Mouse (Mus musculus) liver, embryonic 16.5 days (tissue): ENCODE results near the gene Wfdc16. TPM values are rescaled to one million over a fixed set of nuclear protein-coding genes. Genes with fewer than 3 reads are reported as not detected.

ENCODE experiments used
- polyA plus RNA-seq: library from polyadenylated mRNA; unstranded; fragments of >200 nt; fragmentation: Nextera tagmentation; extraction: Ambion mirVana; gene quantifications from 2 replicates; pipeline ENCODE4 v1.2.1, GENCODE M21; 2015

Gene Wfdc16
- polyA plus RNA-seq, 1 experiment from 2014 or later: not detected

Other genes with a start within 250 kb of the Wfdc16 start
- gene Slpi, start 249.7 kb downstream of the Wfdc16 start, polyA plus RNA-seq: 22.6 and 26.6 TPM in 2 replicates
- gene Rbpjl, start 235.7 kb downstream of the Wfdc16 start, polyA plus RNA-seq: 0.14 and 0.89 TPM in 2 replicates
- gene Matn4, start 233.6 kb downstream of the Wfdc16 start, polyA plus RNA-seq: 0.09 and 0.12 TPM in 2 replicates
- 70.1 and 72.5 TPM in 2 replicates for gene Sdc4, start 194.9 kb downstream of the Wfdc16 start, polyA plus RNA-seq
- 24.5 and 24.8 TPM in 2 replicates for gene Sys1, start 181.8 kb downstream of the Wfdc16 start, polyA plus RNA-seq
- 4.6 and 5.6 TPM in 2 replicates for gene Gm20458, start 177.8 kb downstream of the Wfdc16 start, polyA plus RNA-seq
- not detected in 2 replicates for gene Trp53tg5, start 165.1 kb downstream of the Wfdc16 start, polyA plus RNA-seq
- gene Dbndd2, start 152.7 kb downstream of the Wfdc16 start, polyA plus RNA-seq: 1.5 and 2.7 TPM in 2 replicates
- gene Pigt, start 141.3 kb downstream of the Wfdc16 start, polyA plus RNA-seq: 20.8 and 24.0 TPM in 2 replicates
- 0.76 and 1.7 TPM in 2 replicates for gene Wfdc2, start 76.4 kb downstream of the Wfdc16 start, polyA plus RNA-seq
- gene Spint3, start 65.3 kb downstream of the Wfdc16 start, polyA plus RNA-seq: not detected in 2 replicates
- gene Wfdc6a, start 53.3 kb downstream of the Wfdc16 start, polyA plus RNA-seq: 0.21 TPM in 1 of 2 replicates, not detected in the other
- not detected in 2 replicates for gene Eppin, start 45.2 kb downstream of the Wfdc16 start, polyA plus RNA-seq
- not detected in 2 replicates for gene Wfdc6b, start 25.3 kb downstream of the Wfdc16 start, polyA plus RNA-seq
- not detected in 2 replicates for gene Wfdc8, start 25.2 kb downstream of the Wfdc16 start, polyA plus RNA-seq
- gene Wfdc10, start 17.2 kb upstream of the Wfdc16 start, polyA plus RNA-seq: not detected in 2 replicates
- gene Wfdc9, start 17.8 kb upstream of the Wfdc16 start, polyA plus RNA-seq: not detected in 2 replicates
- not detected in 2 replicates for gene Wfdc11, start 35.3 kb upstream of the Wfdc16 start, polyA plus RNA-seq
- not detected in 2 replicates for gene Wfdc13, start 46.3 kb upstream of the Wfdc16 start, polyA plus RNA-seq
- not detected in 2 replicates for gene Spint4, start 59.7 kb upstream of the Wfdc16 start, polyA plus RNA-seq
- not detected in 2 replicates for gene Spint5, start 76.5 kb upstream of the Wfdc16 start, polyA plus RNA-seq
- 1.5 and 1.7 TPM in 2 replicates for gene Wfdc3, start 107.1 kb upstream of the Wfdc16 start, polyA plus RNA-seq
- 40.1 and 43.1 TPM in 2 replicates for gene Dnttip1, start 107.2 kb upstream of the Wfdc16 start, polyA plus RNA-seq
- 632 and 661 TPM in 2 replicates for gene Ube2c, start 131.1 kb upstream of the Wfdc16 start, polyA plus RNA-seq
- gene Tnnc2, start 141.2 kb upstream of the Wfdc16 start, polyA plus RNA-seq: 29.4 and 67.5 TPM in 2 replicates
- gene Snx21, start 147.0 kb upstream of the Wfdc16 start, polyA plus RNA-seq: 9.4 and 12.1 TPM in 2 replicates
- gene Acot8, start 166.1 kb upstream of the Wfdc16 start, polyA plus RNA-seq: 19.8 and 20.6 TPM in 2 replicates
- gene Zswim3, start 166.3 kb upstream of the Wfdc16 start, polyA plus RNA-seq: 4.3 TPM in 2 replicates
- gene Zswim1, start 183.9 kb upstream of the Wfdc16 start, polyA plus RNA-seq: 3.4 and 4.1 TPM in 2 replicates
- gene Spata25, start 189.7 kb upstream of the Wfdc16 start, polyA plus RNA-seq: not detected in 2 replicates
- 90.7 and 92.5 TPM in 2 replicates for gene Ctsa, start 194.1 kb upstream of the Wfdc16 start, polyA plus RNA-seq
- gene Neurl2, start 194.7 kb upstream of the Wfdc16 start, polyA plus RNA-seq: 1.7 and 2.5 TPM in 2 replicates
- gene Pltp, start 218.9 kb upstream of the Wfdc16 start, polyA plus RNA-seq: 23.1 and 27.4 TPM in 2 replicates
- gene Pcif1, start 240.5 kb upstream of the Wfdc16 start, polyA plus RNA-seq: 36.8 and 38.2 TPM in 2 replicates